Mouse (Mus musculus): Measurements from ENCODE around the gene Dab1.

The Dab1 gene

DNA sequence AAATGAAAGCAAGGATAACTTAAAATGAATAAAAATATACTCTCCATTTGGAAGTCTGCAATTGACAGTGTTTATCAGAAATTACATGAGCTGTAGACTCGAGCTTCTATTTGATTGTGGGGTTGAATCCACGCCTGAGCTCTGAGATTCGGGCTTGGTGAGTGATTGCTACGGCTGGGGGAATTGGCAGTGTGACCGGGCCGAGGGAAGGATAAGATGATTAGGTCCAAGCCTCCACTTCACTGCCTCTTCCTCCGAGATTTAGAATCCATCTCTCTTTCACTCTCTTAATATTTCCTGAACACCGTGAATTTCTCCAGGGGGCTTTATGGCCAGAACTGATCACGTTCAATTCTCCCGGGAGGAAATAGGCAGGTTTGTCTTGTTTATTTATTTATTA, 452.1 kb downstream of the Dab1 start:
- DNase-seq (ENCODE audit: extremely low read depth, low read depth, low spot score), result no peak

DNA sequence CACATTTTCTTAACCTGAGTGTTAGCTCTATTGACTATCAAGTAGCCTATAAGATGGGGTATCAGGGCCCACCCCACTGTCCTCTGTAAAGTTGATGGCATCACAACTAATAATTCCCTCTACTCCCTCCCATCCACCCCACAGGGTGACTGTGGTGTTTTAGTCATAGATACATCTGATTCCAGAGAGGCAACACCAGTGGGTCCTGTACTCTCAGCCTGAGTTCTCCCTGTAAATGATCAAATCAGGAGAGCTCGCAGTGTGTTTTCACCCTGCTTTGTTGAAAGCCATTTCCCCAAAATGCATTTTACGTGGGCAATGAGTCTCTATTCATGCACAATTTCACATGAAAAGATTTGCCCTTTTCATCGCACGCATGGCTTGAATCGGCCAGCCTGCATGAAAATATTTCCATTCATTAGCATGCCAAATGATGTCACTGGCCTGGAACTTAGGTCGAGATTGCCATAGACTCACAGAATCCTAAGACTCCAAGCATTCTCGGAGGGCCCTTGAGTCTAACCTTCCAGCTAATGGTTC, 454.8 kb downstream of the Dab1 start:
- DNase-seq (ENCODE audit: extremely low read depth, low read depth, low spot score), result no peak

DNA sequence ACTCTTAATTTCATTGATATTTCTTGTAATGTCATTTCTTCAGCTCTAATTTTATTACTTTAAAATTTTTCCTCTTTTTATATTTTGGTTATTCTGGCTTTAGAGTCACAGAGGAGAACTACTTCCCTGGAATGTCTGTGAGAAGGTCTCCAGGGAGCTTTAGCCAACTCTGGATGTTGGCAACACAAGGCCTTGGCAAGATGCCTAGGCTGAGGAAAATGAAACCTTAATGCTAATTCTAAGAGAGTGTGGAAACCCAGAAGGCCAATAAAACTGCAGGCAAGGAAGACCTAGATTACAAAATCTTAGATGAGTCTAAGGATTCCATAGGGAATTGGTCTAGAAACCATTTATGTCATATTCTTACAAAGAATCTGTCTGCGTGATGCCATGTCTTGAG, 458.6 kb downstream of the Dab1 start:
- DNase-seq (ENCODE audit: extremely low read depth, low read depth, low spot score), result no peak

DNA sequence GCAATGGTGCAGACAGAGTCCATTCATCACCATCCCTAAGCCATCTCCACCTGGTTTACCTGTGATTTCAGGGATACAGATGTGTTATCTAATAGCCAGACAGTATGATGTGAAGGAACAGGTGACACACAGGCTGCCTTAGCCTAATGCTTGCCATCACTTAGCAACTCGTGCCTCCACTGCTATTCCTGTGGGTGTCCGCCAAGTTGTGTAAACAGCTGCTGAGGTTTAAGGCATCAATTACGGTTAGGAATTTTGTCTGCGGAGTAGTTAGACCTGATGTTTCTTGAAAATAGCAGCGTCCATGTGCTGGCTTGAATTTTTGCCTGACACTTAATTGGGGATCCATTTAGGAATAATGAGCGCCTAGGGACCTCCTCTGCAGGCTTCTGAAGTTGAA, 487.1 kb downstream of the Dab1 start:
- DNase-seq (ENCODE audit: extremely low read depth, low read depth, low spot score), result no peak

DNA sequence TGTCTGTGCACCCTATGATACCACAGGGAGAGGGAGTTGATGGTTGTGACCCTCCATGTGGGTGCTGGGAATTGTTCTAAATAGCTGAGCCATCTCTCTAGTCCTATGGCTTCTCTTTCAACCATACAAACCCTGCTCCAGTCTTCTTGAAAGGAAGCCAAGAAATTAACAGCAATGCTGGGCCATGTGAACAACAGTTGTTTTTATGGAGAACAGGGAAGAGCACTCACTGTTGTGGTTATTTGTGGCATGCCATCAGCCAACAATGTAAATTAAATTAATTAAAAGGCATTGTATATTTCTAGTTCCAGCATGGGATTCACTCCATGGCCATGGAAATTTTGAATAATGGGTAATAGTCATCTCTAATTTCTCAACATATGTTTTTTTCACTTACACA, 492.5 kb downstream of the Dab1 start:
- DNase-seq (ENCODE audit: extremely low read depth, low read depth, low spot score), result no peak

DNA sequence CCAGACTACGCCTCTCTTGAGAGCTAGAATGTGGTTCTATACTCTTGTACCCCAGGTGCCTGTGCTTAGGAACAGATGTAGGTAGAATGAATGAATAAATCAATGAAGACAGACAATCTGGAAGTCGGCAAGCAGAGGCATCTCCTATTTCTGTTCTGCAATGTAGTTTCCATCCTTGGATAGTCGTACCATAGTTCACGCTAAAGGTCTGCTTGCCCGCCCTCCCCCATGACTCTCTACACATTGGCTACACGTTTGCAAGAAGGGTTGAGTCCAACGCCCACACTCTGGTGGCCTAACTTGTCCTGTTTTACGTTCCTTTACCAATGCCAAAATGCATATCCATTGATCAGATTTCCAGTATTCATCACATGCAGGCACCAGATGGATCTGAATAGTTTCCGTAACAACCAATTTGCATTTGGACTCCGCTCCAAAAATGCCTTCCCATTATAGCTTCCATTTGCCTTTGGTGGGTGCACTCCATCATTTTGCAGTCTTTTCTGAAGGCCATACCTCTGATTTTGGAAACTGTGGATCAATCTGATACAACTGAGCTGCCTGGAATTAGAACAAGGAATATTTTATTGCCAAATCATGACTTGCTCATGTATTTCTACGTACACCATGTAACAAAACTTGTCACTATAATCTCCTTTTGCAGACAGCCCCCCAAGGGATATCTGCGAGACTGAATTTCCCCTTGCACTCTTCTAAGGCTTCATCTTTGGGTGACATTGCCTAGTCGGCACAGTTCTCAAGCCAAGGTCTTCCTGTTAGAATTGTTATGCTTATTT, 494.2 kb downstream of the Dab1 start:
- DNase-seq (ENCODE audit: extremely low read depth, low read depth, low spot score), result no peak

DNA sequence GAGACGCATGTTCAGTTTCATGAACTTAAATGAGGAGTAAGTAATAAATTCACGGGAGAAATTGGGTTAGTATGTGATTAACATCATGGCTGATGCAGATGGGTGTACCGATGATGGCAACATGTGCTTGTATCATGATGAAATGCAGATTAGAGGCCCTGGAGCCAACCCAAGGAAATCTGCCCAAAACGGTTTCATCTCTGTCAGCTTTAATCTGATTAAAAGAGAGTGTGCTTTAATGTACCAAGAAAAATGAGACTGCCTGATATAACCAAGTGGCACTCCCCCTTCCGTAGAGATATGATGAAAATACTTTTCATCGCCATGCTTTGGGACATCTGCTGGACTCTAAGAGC, 494.8 kb downstream of the Dab1 start:
- DNase-seq (ENCODE audit: extremely low read depth, low read depth, low spot score), result no peak

DNA sequence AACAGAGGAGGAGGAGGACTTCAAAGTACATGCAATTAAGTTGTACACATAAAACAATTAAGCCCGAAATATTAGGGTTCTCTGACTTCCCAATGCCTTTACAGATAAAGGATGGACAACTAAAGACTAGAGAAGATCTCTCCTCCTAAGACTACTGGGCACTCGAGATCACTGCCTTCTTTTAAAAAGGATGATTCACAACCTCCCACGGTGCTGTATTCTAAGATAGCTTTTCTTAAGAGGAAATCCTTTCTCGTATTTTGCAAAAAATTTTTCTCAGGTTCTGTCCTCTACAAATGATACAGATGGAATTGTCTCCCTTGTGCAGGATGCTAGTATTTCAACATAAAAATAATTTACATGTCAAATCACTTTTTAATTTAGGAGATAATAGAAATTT, 500.9 kb downstream of the Dab1 start:
- no peak for DNase-seq (ENCODE audit: extremely low read depth, low read depth, low spot score)

DNA sequence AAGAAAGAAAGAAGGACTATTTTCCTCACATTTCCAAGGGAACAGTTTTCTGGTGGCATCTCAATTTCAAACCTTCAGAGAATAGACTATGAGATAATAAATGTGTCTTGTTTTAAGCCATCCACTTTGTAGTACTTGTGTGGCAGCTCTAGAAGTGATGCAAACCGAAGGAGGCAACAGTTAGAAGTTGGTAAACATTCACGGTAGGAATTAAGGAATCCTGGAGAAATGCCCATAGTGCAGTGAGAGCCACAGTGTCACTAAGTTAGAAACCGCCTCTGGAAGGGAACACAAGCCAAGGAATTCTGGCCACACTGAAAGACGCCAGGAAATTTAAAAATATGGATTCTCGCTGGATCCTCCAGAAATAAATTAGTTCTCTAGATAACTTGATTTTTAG, 502.8 kb downstream of the Dab1 start:
- DNase-seq (ENCODE audit: extremely low read depth, low read depth, low spot score), result no peak

DNA sequence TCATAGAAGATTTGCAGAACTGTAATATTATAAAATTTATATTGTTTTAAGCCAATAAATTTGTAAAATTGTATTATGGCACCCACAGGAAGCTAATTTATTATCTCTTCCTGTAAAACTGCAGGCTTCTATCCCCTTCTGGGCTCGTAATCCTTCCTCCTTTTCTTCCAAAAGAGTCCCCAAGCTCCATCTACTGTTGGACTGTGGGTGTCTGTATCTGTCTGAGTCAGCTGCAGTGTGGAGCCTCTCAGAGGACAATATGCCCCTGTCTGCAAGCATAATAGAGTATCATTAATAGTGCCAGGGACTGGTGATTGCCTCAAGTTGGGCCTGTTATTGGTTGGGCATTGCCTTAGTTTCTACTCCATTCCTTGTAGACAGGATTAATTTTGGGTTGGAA, 503.2 kb downstream of the Dab1 start:
- DNase-seq (ENCODE audit: extremely low read depth, low read depth, low spot score), result no peak

DNA sequence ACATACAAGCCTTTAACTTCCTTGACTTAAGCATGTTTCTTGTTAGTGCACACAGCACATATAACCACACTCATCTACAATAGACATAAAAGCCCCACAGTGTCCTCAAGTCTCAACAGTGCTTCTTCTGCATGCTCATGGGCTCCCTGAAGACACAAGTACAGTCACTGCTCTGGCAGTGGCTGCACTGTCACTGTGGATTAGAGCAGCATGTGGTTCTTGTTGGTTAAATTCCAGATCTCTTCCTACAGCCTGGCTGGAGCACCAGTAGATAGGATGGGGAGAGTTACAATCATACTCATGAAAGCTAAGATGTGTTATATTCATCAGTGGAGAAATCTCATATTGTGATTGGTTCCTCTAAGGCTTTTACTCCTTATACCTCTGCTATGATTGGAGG, 534.5 kb downstream of the Dab1 start:
- DNase-seq (ENCODE audit: extremely low read depth, low read depth, low spot score), result no peak

DNA sequence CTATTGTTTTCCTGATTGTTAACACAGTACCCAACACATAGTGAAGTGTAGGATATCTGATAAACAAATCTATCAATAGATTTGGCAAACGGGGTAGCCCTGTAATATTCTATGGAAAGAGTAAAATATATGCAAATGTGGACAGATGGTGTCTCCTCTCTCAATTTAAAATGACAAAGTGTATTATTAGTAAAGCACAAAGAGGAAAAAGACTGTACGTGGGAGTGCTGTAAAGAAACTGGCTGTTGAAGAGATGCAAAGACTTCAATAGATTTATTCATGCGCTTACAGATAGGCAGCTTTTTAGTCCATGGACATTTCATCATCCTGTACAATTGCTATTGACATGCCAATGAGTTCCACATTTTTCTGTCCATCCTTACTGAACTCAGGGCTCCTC, 558.9 kb downstream of the Dab1 start:
- DNase-seq (ENCODE audit: extremely low read depth, low read depth, low spot score), result no peak

DNA sequence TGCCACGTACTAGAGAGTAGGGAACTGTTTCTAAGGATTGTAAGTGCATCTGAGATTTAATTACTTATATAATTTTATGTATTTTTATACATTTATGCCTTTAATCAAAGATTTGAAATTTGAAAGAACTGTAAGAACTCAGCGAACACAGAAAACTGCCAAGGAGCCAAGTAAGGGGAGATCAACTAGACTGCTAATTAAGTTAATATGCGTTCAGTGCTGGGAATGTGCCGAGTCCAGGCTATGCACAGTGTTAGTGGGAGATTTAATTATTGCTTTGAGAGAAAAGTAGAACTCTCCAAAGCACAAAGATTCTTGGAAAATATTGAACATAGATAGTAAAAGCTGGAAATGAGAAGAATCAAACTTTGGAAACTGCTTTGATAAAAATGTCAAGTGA, 567.2 kb downstream of the Dab1 start:
- DNase-seq (ENCODE audit: extremely low read depth, low read depth, low spot score), result no peak

DNA sequence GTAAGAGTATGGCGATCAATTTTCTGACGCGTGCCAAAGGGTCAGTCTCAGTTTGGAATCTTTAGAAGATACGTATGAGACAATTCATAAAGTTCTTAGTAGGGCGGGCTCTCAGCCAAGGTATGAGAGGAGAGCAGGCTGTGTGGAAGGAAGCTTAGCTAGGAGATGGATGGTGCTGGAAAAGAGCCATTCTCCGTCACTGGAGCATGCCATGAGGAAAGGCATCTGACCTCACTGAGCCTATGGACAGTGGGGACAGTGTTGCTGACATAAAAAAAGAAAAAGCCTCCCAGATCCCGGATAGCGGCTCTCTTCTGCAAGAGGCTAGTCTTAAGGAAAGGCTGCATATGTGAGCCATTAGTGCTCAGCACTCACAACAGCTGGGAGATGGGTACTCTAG, 579.5 kb downstream of the Dab1 start:
- no peak for DNase-seq (ENCODE audit: extremely low read depth, low read depth, low spot score)

DNA sequence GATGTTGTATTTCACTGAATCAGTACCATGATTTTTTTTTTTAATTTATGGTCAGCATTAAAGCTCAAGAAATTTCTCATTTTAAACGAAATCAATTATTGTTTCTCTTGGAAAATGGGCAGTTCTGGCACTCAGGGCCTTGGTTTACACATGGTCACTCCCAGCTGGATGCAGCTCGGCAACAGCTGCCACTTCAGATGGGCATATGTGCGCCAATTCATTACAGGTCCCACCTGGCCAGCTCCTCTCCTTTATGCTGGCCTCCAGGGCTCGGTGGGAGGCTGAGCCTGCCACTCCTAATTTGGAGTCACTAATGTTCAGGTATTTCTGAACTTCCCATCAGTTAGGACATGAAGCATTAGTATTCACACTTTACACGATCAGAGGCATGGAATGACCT, 582.5 kb downstream of the Dab1 start:
- DNase-seq (ENCODE audit: extremely low read depth, low read depth, low spot score), result no peak

DNA sequence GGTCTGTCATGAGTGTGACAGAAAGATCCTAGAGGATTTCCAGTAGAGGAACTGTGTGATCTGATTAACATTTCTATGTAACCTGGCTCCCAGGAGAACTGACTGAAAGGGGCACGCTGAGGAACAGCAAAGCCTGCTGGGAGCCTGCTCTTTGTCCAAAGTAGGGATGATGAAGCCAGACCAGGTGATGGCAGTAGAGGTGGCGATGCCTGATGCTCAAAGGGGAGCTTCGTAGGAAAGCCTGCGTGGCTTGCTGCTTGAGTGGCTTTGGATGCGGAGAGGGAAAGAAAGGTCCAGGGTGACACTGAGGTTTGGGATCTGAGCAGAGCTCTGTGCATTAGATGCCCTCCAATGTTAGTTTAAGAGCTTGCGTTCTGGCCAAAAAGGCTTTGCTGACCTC, 584.9 kb downstream of the Dab1 start:
- DNase-seq (ENCODE audit: extremely low read depth, low read depth, low spot score), result no peak

DNA sequence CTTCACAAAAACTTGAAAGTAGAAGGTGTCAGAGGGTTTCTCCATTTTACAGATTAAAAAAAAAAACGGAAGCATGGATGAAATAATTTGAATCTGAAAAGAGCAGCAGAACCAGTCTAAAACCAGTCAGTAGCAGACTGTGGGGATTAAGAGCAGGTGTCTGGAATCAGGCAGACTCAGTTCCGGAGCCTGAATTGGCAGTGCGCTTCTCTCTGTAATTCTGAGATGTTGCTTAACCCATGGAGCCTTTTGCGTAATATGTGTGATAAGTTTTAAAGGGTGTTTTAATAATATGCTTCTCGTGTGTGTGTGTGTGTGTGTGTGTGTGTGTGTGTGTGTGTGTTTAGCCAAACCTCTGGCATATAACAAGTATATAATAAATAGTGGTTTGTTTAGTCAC, 587.5 kb downstream of the Dab1 start:
- peak; percentile 31 for DNase-seq (ENCODE audit: extremely low read depth, low read depth, low spot score)

DNA sequence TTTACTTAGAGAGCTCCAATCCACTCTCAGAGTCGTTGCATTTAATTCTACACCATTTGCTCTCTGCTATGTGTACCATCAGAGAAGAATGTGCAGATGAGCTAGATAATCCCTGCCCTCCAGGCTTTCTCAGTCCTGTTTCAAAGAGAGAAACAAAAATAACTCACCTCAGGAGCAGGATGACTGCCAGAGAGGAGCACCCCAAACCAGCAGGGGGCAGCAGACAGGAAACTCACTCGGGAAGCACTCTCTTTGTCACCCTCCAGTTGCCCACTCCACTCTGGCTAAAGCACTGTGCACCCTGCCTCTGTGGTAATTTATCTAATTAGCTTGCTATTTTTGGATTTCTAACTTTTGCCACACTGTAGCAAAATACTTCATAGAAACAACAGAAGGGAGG, 589.9 kb downstream of the Dab1 start:
- DNase-seq (ENCODE audit: extremely low read depth, low read depth, low spot score), result no peak

DNA sequence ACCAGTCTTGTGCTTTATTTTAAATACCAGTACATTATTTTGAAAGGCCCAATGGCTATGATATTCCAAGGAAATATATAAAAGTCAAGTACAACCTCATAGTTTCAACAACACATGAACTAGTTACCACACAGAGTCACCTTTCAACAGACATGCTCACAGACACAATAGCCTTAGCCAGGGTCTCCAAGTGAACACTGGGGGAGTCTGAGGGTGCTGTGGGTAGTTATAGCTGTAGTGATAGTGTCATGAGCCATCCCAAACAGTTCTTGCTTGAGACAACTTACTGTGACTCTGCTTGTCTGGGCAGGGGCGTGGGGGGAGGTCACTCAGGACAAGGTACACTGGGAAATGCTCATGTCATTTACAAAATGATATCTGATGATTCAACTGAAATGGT, 591.6 kb downstream of the Dab1 start:
- DNase-seq (ENCODE audit: extremely low read depth, low read depth, low spot score), result no peak

DNA sequence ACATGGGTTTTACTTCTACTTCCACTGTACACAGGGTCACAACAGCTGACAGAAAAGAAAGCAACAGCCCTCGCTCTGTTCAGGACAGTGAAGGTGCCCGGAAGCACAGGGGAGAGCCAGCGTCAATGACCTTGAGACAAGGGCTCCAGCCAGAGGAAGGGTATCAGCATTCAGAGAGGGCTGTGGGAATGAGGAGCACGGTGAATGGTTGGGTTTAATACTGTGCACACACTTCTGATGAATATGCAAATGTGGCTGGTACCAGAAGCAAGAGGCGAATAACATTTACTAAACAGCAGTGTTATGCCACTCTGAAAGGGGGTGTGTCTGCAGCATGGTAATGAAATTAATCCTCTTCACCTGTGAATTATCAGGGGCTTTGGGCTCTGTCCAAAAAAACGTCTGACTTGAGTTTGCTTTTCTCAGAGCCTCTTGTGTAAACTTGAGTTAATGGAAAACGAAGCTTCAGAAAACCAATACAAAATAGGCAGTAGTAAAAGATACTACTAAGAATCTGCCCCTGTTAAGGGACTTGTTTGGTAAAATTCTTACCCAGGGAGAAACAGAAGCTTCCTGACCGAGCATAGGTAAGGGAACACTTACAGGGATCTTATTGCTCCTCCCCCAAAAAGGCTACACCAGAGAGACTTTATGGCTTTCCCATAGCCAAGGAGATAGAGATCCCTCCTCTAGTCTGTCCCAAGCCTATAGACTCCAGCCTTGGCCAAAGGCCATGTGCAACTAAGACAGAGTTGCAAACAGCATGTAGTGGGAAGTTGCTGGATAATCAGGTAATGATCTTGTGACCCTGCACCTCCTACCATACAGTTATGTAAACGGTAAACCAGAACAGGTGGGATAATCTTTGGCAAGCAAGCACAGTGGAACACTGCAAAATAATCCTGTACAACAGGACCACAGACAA, 592.6 kb downstream of the Dab1 start:
- no peak for DNase-seq (ENCODE audit: extremely low read depth, low read depth, low spot score)

DNA sequence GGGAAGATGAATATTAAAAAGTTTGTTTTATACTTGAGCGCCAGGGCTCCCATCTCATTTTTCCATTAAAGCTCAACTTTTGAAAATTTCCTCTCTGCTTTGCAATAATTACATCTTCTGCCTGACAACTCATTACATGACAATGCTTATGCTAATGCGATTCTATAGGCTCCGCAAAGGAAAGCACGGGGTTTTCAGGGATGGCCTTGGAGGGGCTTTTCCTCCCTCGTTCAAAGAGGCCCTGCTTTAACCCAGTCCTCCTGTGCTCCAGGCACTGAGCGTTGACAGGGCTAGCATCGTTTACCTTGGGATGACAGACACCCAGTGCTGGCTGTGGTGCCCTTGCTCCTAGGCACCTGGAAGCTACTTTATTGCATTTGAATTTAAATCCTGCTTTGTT, 595.6 kb downstream of the Dab1 start:
- no peak for DNase-seq (ENCODE audit: extremely low read depth, low read depth, low spot score)

DNA sequence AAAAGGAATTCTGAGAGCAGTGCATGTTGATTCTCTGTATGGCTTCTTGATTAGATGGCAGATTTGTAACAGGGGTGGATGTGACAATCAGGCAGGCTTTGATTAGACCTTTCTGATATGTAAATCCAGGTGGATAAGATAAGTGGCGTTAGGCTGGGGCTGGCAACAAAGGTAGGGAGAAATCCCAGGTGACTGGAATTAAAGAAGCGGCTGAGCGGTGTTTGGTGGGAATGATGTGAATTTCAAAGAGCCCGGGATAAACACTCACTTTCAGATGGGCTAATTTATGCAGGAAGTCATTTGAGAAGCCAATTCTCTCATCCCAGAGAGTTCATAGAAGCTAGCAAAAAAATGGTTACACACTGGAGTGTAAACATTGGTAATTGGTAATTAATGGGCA, 598.2 kb downstream of the Dab1 start:
- DNase-seq (ENCODE audit: extremely low read depth, low read depth, low spot score), result no peak

All from fat pad, adult 2 months (tissue).